Mouse (Mus musculus) E14TG2a.4 (cell line): ENCODE measurements around the gene Fibin.

ENCODE experiments used
- CTCF ChIP-seq: conservative IDR thresholded peaks from 2 replicates; pipeline ENCODE4 v1.5.1; 2014; ENCODE audit warnings: low read length
- POU5F1 ChIP-seq: IDR thresholded peaks from 2 replicates; pipeline ENCODE4 v1.6.1; 2014; ENCODE audit warnings: low read length, borderline replicate concordance

DNA sequence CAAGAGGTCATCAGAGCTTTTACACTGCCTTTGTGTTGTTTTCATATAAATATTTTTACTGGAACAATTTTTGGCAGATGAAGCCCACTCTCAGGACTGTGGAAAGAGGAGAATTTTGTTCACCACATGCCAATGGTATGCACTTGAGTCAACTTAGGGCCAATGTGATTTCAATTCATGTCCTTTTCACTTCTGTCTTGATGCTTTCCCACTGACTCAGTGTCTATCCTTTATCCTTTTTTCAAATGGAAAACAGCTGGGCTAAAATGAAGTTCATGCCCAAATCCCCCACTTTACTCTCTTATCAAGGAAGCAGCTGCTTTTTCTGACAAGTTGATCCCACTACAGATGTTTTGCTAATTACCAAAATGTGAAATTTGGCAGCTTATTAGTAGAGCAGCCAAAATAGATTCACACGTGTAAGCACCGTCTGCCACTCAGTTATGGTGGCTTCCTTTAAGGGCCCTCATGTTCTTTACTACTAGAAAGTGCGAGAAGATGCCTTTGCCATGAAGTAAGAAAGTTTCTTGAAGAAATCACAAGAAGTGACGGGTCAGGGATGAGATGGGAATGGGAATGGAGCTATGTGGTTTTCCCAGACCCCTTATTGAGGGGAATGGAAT lies 29.8 kb upstream of the Fibin start:
- TF ChIP-seq CTCF (no peak), POU5F1 (no peak)
